Mouse (Mus musculus): ENCODE data around the gene Tsc22d2.

The Tsc22d2 gene

GRCm38 (mm10) chr3:58414234-58414938 lies at the start of gene Tsc22d2:
Tsc22d2 (plus strand) TSS chr3:58414715.
- DNase-seq (ENCODE audit: low spot score in 2 of 2): peak; percentile 98 to 99

GRCm38 (mm10) chr3:58366756-58367155 lies 47.8 kb upstream of the Tsc22d2 start:
- no peak for DNase-seq (ENCODE audit: low spot score in 2 of 2)

GRCm38 (mm10) chr3:58370811-58371210 lies 43.7 kb upstream of the Tsc22d2 start:
- no peak for DNase-seq (ENCODE audit: low spot score in 2 of 2)

- no peak for DNase-seq (ENCODE audit: low spot score in 2 of 2)
These were observed 42.2 kb upstream of the Tsc22d2 start for GRCm38 (mm10) chr3:58372066-58372904.

- no peak for DNase-seq (ENCODE audit: low spot score in 2 of 2)
These were observed 41.7 kb upstream of the Tsc22d2 start for GRCm38 (mm10) chr3:58372905-58373208.

GRCm38 (mm10) chr3:58374281-58374680 lies 40.2 kb upstream of the Tsc22d2 start:
- DNase-seq (ENCODE audit: low spot score in 2 of 2): no peak

- no peak for DNase-seq (ENCODE audit: low spot score in 2 of 2)
These were observed 37.8 kb upstream of the Tsc22d2 start for GRCm38 (mm10) chr3:58376713-58377112.

GRCm38 (mm10) chr3:58377589-58378134 lies 36.9 kb upstream of the Tsc22d2 start:
- DNase-seq (ENCODE audit: low spot score in 2 of 2): no peak

- no peak for DNase-seq (ENCODE audit: low spot score in 2 of 2)
These were observed 31.8 kb upstream of the Tsc22d2 start for GRCm38 (mm10) chr3:58382676-58383075.

- DNase-seq (ENCODE audit: low spot score in 2 of 2): no peak
These were observed 29.5 kb upstream of the Tsc22d2 start for GRCm38 (mm10) chr3:58385060-58385459.

- DNase-seq (ENCODE audit: low spot score in 2 of 2): no peak
These were observed 25.8 kb upstream of the Tsc22d2 start for GRCm38 (mm10) chr3:58388731-58389130.

- DNase-seq (ENCODE audit: low spot score in 2 of 2): no peak
These were observed 16.0 kb upstream of the Tsc22d2 start for GRCm38 (mm10) chr3:58398541-58398940.

- no peak for DNase-seq (ENCODE audit: low spot score in 2 of 2)
These were observed 14.6 kb upstream of the Tsc22d2 start for GRCm38 (mm10) chr3:58399931-58400330.

- DNase-seq (ENCODE audit: low spot score in 2 of 2): no peak
These were observed 2.8 kb upstream of the Tsc22d2 start for GRCm38 (mm10) chr3:58411669-58412068.

- no peak for DNase-seq (ENCODE audit: low spot score in 2 of 2)
These were observed 844 bp upstream of the Tsc22d2 start for GRCm38 (mm10) chr3:58413671-58414070.

- peak; percentile 75 to 89 for DNase-seq (ENCODE audit: low spot score in 2 of 2)
These were observed 720 bp downstream of the Tsc22d2 start for GRCm38 (mm10) chr3:58414986-58415883.

- peak; percentile 84 to 91 for DNase-seq (ENCODE audit: low spot score in 2 of 2)
These were observed 1.6 kb downstream of the Tsc22d2 start for GRCm38 (mm10) chr3:58415884-58416725.

- DNase-seq (ENCODE audit: low spot score in 2 of 2): peak; percentile 46 to 80
These were observed 2.4 kb downstream of the Tsc22d2 start for GRCm38 (mm10) chr3:58416726-58417437.

- no peak for DNase-seq (ENCODE audit: low spot score in 2 of 2)
These were observed 4.5 kb downstream of the Tsc22d2 start for GRCm38 (mm10) chr3:58418724-58419705.

All from spleen, postnatal 4 days (tissue).